Mouse (Mus musculus) heart, postnatal 25 days (tissue): ENCODE measurements at regions not wholly inside any gene's neighbourhood (a gene's known extent, or its start where the extent isn't known, plus 50 kb on each side); places are given as distances from the start of the nearest gene placed in this dataset.
"Not testable (repeated sequence)": the region's sequence is repeated elsewhere in the genome, so short reads cannot be mapped to it uniquely, and the experiment has no call there.

Experiments used
- DNase-seq: peaks from one replicate; pipeline ENCODE4 v3.0.0; 2022; ENCODE audit warnings: low spot score
- intact Hi-C: fragments of 180-260 bp; cut with DNase I; formaldehyde crosslinking; loops from one replicate; pipeline ENCODE4 v1.15.1; 2025

DNA sequence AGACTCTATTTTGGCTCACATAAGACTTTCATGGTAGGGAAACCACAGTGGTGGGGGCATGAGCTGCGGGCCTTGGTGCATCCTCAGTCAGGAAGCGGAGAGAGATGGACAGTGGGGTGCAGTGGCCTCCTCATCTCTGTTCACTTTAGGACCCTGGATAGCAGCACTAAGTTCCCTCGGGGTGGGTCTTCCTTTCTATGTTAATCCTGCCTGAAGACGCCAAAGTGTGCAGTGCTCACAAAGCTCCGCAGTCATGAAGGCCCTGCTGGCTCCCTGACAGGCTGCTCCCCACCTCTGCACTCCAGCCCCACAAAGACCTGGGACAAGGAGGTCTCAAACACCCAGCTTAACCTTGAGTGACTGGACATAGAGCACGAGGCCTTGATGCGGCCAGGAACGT lies 56.8 kb downstream of the Sox1 start:
- DNase-seq, result no peak
- intact Hi-C loops, result no loop called here

DNA sequence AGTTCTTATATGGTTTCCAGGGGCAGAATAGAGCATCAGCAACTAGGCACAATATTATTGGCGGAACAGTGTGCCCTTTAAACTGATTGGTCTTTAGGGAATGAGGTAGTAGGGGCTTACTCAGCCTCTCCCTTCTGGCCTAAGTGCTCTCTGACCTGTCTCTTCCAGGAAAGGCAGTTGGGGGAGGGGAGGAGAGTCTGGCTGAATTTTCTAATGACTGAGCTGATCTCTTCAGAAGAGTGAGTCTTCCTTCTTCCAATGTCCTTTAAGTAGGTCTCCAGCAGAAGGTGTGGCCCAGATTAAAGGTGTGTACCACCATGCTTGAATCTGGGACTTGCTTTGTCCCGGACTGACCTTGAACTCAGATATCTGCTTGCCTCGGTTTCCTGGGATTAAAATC lies 60.3 kb downstream of the Sox1 start:
- DNase-seq, intact Hi-C loops: not testable (repeated sequence)

DNA sequence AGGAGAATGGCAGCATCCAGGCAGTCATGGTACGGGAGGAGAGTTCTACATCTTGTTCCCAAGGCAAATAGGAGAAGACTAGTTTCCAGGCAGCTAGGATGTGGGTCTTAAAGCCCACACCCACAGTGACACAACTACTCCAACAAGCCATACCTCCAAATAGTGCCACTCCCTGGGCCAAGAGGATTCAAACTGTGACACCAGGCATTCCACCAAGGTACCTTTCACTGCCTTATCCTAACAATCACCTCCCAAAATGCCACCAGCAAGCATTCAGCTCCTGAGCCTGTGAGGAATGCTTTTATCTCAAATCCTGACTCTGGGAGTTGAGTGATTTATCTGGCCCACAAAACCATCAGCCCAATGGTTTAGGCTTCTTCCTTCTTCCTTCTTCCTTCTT lies 61.2 kb downstream of the Sox1 start:
- DNase-seq, result no peak
- intact Hi-C loops, result no loop called here

DNA sequence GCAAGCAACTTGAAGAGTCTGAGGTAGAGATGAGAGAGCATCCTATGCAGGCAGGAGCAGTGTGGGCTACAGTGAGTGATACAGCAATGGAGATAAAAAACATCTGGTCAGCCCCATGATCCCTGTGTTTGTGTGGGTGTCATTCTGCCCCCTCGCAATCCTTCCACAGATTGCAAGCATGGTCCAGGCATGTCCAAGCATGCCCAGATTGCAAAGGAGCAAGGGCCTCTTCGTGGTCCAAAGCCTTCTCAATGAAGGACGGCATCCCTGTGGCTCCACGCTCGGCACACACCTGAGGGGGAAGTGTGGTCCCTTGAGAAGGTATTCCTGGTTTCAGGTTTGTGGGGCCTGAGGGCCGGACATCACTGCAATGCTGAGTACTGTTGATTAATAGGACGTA lies 61.9 kb downstream of the Sox1 start:
- intact Hi-C loops, result no loop called here
- DNase-seq, result no peak

DNA sequence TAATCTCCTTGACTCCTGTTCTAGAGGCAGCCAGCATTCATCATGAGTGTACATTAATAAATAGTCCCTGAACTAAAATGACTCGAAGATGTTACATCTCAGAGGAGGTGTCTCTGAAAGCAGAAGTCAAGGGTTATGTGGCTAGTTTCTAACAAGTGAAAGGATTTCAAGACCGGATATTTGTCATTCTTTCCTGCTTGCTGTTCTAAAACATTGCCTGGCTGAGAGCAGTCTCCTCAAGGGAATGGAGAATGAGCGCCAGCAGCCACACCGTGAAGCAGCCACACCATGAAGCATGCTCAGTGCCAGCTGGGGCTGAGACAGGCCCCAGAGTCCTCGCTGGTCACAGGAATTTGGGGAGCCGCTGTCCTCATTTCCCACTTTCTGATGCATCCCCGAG lies 71.8 kb downstream of the Sox1 start:
- DNase-seq, result no peak
- intact Hi-C loops, result no loop called here

DNA sequence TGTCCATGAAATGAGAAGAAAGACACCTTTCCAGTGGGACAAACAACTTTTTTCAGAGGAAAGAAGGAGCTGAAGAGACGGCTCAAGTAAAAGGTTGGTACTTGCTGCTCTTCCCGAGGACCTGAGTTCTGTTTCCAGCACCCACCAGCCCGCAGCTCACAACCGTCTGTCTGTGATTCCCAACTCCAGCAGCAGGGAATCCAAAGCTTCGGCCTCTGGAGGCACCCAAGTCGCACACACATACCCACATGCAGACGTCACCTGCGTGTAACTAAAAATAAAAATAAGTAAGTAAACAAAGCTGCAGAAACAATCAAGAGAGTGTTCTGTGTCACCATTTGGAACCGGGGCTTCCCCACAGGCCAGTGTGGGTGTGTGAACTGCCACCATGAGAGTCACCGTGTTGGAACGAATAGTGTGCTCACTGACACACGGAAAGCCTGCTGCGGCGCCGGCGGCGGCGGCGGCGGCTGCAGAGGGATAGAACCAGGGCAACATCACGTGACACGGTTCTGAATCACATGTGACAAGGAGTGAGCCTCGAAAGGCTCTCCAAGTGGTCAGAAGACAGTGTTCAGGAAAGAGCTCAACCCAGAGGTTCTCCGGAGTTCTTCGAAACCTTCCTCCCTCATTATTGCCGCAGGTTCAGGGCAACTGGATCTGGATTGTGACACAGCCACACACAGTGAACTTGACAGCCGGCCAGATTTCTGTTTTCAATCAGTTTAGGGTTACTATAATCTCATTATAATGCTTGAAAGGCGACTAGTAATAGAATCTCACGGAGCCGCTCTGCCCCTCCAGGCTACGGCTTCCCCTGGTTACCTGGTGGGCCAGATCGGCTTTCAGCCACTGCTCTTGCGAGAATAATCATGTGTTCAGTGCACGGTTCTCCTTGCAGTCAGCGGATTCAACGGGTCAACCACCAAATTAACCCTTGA lies 72.6 kb downstream of the Sox1 start:
- intact Hi-C loops, result no loop called here
- DNase-seq, result no peak

DNA sequence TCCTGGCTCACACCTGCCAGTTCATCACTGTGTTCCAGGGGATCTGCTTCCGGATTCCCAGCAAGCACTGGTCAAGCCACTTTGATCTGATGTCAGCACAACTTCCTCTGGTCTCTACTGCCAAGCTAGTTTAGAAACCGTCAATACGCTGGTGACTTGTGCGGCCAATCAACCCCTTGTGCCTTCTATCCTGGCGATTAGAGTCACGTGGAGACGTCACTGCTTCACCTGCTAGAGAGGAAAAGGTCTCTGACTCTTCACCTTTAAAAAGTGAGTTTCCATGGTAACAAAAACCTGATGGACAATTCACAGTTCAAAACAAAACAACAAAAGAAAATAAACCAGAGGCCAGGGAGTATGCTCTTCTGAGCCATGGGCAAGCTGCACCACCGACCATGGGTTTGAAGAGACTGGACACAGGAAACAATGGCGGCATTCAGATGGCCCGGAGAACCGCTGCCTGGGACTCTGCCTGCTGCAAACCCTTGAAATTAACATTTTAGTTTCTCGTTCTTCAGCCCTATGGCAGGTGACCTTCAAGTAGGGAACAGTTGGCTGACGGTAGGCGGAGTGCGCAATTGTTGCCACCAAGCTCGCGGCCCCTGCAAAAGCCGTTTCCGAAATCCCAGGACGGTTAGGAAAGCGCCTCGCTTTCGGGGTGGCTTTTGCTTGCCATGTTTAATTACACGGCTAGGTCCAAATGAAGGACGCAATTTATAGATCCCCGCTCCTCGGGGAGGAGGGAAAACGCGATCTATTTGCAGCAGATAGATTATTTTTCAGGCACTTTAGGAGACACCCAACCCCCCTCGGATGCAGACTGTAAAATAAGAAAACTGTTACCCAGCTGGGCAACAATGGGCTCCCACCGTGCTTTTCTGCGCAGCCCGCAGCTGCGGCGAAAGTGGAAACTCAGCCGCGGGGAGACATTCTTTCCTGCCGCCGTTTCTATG lies 82.6 kb downstream of the Sox1 start:
- intact Hi-C loops, result no loop called here
- no peak for DNase-seq

DNA sequence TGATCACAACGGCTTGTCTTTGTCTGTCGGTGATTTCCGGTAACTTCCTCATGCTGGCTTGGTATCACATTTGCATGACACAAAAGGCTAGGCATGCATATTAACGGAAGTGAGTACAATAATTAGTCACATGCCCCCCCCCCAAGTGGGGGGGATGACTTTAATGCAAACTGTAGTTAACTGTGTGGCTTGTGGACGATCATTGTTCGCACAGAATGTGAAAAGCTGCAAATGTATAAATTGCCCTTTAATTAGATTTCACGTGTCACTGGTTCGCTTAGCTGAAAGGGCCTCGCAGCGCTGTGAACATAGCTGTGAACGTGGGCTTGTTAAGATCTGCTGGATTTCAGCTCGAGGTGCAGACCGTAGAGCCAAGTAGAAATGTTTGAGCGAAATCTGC lies 86.8 kb downstream of the Sox1 start:
- intact Hi-C loops, result no loop called here
- DNase-seq, result no peak

DNA sequence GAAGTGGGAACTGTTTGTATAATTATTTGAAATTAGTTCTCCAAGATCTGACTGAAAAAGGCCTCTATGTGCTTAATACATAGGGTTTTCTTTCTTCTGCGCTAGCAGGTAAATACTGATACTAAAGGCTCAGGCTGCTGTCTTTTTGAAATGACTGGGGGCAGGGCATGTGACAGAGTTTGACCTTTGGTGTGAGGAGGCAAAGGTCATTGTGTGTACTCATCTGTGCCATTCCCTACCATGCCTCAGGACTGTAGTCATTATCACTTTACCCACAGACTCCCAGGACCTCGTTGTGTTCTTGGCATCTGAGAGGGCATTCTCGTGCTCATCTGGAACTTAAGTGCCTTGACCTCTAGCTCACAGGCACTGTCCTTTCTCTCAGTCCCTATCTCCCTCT lies 88.5 kb downstream of the Sox1 start:
- intact Hi-C loops, result no loop called here
- DNase-seq, result no peak

DNA sequence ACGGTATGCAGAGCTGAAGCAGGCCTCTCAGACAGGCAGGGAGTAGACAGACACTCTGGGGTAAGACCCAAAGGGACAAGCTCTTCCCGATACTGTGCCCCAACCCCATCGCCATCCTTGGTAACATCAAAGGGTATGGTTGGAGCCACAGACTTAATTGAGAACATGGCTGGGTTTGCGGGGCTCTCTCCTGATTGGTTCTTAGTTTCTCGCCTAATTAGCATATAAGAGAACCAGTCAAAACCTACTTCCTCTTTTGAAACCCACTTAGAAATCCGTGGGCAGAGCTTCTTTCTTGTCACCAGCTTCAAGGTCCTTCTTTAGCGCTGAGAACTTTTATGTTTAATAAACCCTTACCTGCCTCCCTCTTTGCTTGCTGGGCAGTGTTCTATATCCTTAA lies 87.5 kb upstream of the Spaca7 start:
- intact Hi-C loops, result no loop called here
- DNase-seq, result no peak

DNA sequence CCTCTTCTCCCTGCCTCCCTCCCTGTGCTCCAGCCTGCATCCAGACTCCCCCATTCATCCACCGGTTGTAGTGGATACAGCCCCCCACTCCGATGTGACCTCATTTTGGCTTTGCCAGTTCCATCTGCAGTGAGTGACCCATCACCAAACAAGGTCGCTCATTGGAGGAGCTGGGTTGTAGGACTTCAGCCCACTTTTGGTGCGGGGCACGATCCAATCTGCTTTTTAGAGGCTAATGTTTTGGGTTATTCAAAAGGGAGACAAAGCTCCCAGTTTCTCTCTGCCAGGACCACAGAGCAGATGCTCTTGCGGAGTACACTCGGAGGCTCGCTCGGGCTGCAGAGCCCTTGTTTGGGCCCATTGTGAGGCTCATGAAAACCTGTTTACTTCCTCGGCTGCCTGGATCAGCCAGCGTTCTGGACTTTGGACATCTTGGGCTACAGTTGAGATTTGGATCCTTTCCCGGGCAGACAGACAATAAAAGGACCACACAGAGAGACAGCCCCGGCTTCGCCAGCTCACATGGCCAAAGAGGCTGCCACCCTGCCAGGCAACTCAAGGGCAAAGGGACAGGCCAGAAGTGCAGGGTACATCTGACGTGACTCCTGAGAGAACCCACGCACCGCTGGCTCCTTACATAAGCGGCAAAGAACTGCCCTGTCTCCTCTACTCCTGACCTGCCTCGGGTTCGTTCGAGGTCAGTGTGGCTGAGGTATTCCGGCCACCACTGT lies 86.3 kb upstream of the Spaca7 start:
- peak; percentile 21 for DNase-seq
- intact Hi-C loops, result no loop called here

DNA sequence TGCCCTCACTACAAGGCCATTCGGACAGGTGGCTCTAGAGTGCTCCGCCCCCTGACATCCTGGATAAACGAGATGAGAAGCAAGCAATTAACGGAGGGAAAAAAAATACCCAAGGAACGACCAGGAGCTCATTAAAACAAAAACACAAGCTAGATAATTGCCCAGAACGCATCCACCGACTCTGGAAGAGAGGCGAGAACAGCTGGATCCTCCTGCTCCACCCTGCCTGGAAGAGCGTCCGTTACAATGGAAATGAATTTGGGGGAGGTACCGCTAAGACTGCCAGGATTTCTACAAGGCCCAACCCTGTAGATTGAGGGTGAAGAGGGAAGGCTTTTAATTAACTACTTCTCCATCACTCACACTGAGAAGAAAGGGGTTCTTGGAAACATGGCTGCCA lies 85.6 kb upstream of the Spaca7 start:
- DNase-seq, result no peak
- intact Hi-C loops, result no loop called here

DNA sequence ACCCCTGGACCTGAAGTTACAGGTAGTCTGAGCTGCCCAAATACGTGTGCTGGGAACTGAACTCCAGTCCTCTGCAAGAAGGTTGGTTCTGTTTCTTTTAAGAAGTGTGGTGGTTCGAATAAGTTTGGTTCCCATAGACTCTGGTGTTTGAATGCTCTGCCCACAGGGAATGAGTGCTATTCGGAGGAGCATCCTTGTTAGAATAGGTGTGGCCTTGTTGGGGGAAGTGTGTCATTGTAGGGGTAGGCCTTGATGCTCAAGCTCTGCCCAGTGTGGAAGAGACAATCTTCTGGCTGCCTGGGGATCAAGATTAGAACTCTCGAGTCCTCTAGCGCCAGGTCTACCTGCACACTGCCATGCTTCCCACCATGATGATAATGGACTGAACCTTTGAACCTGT lies 83.6 kb upstream of the Spaca7 start:
- no peak for DNase-seq
- intact Hi-C loops, result no loop called here

DNA sequence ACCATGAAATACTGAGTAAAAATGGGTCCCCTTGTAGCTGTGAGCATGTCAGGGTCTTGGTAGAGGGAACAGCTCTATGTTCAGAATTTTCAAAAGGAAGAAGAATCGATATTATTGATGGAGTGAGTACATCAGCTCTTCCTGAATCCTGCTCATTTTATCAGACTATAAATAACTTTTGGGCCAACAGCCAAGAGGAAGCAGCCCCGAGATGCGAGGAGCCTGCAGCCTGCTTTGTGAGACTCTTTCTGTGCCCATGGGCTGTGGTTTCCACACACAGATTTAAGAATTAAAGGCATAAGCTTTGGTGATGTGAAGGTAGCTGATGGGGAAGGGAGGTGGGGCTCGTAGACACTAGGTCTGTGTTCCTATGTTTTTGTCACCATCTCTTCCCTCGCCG lies 81.4 kb upstream of the Spaca7 start:
- no peak for DNase-seq
- intact Hi-C loops, result no loop called here

DNA sequence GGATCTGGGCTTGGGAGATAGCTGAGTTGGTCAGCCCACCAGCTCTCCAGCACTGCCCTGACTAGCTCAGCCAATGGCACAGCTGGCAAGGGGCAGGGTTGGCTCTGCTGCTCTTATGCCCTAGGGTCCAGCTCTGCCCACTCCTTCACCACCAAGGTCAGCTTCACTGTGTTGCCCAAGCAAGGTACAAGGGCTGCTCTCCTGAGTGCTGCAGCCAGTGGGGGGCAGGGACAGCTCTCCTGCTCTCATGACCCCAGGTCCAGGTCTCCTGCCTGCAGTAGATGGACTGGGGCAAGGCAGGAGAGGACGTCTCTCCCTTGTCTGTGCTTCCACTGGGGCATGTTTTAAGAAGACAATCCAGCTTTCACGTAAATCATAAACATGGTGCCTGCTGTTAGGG lies 80.4 kb upstream of the Spaca7 start:
- no peak for DNase-seq

DNA sequence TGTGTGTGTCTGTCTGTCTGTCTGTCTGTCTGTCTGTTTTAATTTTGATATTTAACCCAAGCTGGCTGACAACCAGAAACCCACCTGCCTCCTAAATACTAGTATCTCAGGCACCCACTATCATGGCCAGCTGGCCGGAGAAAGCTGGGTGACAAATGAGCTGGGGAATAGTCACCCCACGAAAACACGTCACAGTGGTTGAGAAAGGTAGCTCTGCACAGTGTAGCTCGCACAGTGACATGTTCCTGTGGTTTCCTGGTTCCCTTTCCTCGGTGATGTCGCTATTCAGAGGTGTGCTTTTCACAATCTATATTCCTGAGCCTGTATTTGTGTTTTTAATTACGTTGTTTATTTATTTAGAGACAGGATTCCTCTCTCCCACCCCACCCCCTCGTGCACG lies 78.3 kb upstream of the Spaca7 start:
- intact Hi-C loops, result no loop called here
- DNase-seq, result no peak

More for the DNA sequence above, 80.4 kb upstream of the Spaca7 start:
- intact Hi-C loops, result no loop called here

DNA sequence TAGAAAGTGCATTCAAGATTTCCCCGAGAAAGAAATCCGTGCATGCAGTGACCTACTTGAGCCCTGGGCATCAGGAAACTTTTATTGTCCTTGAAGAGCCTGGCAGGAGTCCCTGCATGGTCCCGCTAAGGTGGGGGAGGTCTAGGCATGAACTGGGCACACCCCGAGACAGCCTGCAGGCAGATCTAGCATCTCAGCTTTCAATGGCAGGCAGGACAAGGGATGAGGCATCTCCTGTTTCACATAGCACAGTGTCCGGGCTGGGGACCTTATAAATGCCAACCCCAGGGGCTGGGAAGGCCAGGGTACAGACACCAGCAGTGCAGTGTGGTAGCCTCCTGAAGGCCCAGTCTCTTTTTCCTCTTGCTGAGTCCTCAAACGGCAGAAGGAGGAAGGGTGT lies 75.4 kb upstream of the Spaca7 start:
- no peak for DNase-seq
- intact Hi-C loops, result no loop called here

DNA sequence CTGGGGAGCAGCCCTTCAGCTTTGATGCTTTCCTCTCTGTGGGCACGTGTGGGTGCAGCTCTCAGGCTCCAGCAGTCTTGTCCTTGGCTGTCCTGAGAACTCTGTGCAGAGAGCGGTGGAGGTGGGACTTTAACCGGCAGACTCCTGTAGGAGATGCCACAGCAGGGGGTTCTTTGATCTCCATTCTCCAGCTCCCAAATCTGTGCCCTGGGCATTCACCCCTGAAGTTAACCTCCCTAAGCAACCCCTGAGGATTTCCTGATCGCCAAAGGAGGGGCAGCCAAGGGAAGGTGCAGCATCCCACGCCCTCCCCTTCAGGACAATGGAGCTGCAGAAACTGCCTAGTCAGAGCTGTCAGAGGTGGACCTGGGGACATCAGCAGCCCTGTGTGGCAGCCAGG lies 73.2 kb upstream of the Spaca7 start:
- intact Hi-C loops, result no loop called here
- DNase-seq, result no peak

DNA sequence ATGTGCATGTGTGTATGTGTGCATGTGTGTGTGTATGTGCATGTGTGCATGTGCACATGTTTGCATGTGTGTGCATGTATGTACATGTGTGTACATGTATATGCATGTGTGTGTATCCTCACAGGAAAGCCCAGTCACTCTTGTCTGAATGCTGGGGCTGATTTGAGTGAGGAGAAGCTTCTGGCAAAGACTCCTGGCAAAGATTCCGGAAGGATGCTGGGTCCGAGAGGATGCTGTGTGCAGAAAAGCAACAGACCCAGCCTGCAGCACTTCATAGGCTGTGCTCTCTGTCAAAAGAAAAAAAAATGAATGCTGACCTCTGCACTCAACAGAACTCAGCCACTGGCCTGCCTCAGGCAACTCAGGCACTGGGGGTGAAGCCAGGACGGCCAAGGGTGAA lies 72.5 kb upstream of the Spaca7 start:
- no peak for DNase-seq
- intact Hi-C loops, result no loop called here

DNA sequence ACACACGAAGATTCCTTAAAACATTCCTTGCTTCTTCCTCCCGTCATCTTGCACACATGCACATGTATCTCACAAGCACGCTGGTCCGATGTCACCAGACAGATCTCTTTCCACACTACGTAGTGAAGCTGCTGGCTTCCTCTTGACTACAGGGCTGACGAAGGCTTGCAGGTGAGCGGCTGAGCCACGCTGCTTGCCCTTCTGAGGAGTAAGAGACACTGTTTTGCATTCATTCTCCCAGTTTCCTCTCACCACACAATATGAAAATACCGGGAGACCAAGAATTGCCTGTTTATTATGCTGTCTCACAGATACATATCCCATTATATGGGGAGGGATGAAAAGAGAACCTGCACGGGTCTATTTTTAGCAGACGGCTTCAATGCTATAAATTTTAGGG lies 71.0 kb upstream of the Spaca7 start:
- DNase-seq, result no peak
- intact Hi-C loops, result no loop called here
